13 mouse cellular contexts compared by ENCODE assay signal in the genomic region with DNA sequence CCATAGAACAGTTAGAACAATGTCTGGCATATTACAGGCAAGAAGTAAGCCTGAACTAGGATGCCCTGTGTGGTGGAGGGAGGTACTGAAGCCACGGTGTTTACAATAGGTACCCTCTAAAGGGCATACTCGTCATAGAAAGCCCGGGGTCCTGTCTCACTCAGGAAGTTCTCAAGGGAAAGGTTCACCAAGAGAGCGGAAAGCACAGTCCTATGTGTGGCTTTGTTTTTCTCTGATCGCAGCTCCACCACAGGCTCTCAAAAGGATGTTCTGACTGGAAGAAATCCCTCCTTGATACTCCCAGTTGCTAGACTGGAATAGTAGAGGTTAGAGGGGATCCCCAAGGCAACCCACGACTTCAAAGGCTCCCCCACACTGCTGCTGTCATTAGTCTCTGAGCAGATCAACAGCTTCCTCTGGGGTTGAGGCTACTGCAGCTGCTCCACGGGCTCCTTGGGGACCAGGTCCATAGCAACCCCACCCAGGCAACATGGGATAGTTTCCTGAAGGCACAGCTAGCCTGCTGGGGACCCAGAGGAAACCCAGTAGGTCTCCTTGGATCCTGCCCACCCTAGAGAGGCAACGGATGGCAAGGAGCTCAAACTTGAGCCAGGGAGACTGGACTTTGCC. TPM values are rescaled to one million over a fixed set of nuclear protein-coding genes. Genes with fewer than 3 reads are reported as not detected.
DNase-seq lines count a peak whose midpoint lies in the region; ATAC-seq lines count a peak whose summit lies in the region.
"Had no signal": no experiment of that assay in that cellular context is flagged by ENCODE, and none has a peak within 500 bp of the region (broad histone marks: within the 10 kb centered on the region; RNA-seq: fewer than 3 reads in every experiment).

No protein-coding gene starts in this region.

- H3K4me3 ChIP-seq in kidney, embryonic 14.5 days (ENCODE audit: low read length): no peak overlapping the region
- H3K4me3 ChIP-seq: hindbrain, embryonic 15.5 days; midbrain, embryonic 15.5 days had no signal

- peak; percentile 27 for ATAC-seq in activated CD4-positive, CD25-positive, alpha-beta regulatory T cell, adult 4 months
- ATAC-seq in kidney, embryonic 14.5 days (ENCODE audit: low FRiP score, low TSS enrichment): no peak
- ATAC-seq: forebrain, embryonic 14.5 days; midbrain, embryonic 15.5 days had no signal

- H3K27ac ChIP-seq in kidney, embryonic 14.5 days (ENCODE audit: low read depth, low read length): no peak overlapping the region
- H3K27ac ChIP-seq: hindbrain, embryonic 15.5 days; midbrain, embryonic 15.5 days had no signal

- H3K9ac ChIP-seq in kidney, embryonic 14.5 days (ENCODE audit: low read depth, low read length): no peak overlapping the region
- H3K9ac ChIP-seq: hindbrain, embryonic 15.5 days; midbrain, embryonic 15.5 days had no signal

- intact Hi-C loops in heart, postnatal 14 days (cut with DNase I): no loop called here

- H3K4me1 ChIP-seq in kidney, embryonic 14.5 days (ENCODE audit: control insufficient read depth, insufficient read depth, low read length): no peaks in the 10 kb centered on the region
- H3K4me1 ChIP-seq: hindbrain, embryonic 15.5 days; midbrain, embryonic 15.5 days had no signal

- H3K9me3 ChIP-seq in kidney, embryonic 14.5 days (ENCODE audit: control insufficient read depth, low read length): no peaks in the 10 kb centered on the region
- H3K9me3 ChIP-seq: hindbrain, embryonic 15.5 days; midbrain, embryonic 15.5 days had no signal

- H3K27me3 ChIP-seq in kidney, embryonic 14.5 days (ENCODE audit: control insufficient read depth, insufficient read depth, low read length): no peaks in the 10 kb centered on the region
- H3K27me3 ChIP-seq: CH12.LX; hindbrain, embryonic 15.5 days; midbrain, embryonic 15.5 days had no signal

- DNase-seq in heart, adult 11 months: peak; percentile 90
- no peak for DNase-seq in heart, postnatal 14 days
- peak; percentile 59 to 60 for DNase-seq in B cell, adult 2 months
- peak; percentile 41 for DNase-seq in thymus, postnatal 0 days (ENCODE audit: low spot score)
- DNase-seq in Muller cell, postnatal 12 days (ENCODE audit: inconsistent ontology term): no peak
- DNase-seq: heart, postnatal 10 days; kidney, adult 2 months had no signal

- WGBS in kidney, embryonic 14.5 days: 69% methylated on average over 8 of the region's 8 CpGs

- no peaks in the 10 kb centered on the region for H3K36me3 ChIP-seq in kidney, embryonic 14.5 days (ENCODE audit: control insufficient read depth, insufficient read depth, low read length)
- H3K36me3 ChIP-seq: hindbrain, embryonic 15.5 days; midbrain, embryonic 15.5 days had no signal

- no peak overlapping the region for H3K4me2 ChIP-seq in kidney, embryonic 14.5 days (replicated peaks; ENCODE audit: low read depth, low read length)
- H3K4me2 ChIP-seq: hindbrain, embryonic 15.5 days; midbrain, embryonic 15.5 days had no signal

RNA-seq across cellular contexts. Expression of a gene that starts 9.2 kb away (rescaled TPM):
- total RNA-seq in heart, postnatal 14 days (2021): 1 to 10 TPM; 3.9 to 4.2 TPM
- polyA plus RNA-seq in activated CD4-positive, CD25-positive, alpha-beta regulatory T cell, adult 4 months (2017; shearing (Covaris generic)): 10 to 100 TPM; 41.0 to 58.1 TPM
- 3.7 and 4.6 TPM in 2 replicates for polyA plus RNA-seq in thymus, postnatal 0 days (2015; fragmentation: Nextera tagmentation; extraction: Ambion mirVana)
- polyA plus RNA-seq in kidney, embryonic 14.5 days (2014; fragmentation: Nextera tagmentation; extraction: Ambion mirVana): 9.4 and 11.4 TPM in 2 replicates

Comparison
In these comparisons a context has a peak if more than half of its experiments do, and no peak if none do; other contexts are left out.
1. DNase-seq: peak in heart, adult 11 months (single experiment), B cell, adult 2 months (2 of 2) and thymus, postnatal 0 days (single experiment); none in heart, postnatal 14 days (0 of 2) and Muller cell, postnatal 12 days (single experiment).